14 mouse cellular contexts compared by ENCODE assay signal in the genomic region with DNA sequence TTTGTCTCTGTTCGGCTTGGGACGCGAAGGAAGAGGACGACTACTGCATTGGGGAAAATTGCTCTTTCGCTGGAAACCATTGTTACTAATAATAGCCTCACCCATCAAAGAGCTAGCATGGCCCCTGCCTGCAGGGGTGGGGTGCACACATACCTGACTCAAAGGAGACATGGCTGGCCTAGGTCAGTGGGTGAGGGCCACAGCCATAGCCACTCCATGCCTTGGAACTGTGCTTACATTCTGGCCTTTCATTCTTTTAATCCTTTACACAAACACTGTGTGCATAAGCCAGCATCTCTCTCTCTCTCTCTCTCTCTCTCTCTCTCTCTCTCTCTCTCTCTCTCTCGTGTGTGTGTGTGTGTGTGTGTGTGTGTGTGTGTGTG.
DNase-seq lines count a peak whose midpoint lies in the region; ATAC-seq and TF ChIP-seq lines count a peak whose summit lies in the region.
"Had no signal": no experiment of that assay in that cellular context is flagged by ENCODE, and none has a peak within 500 bp of the region (broad histone marks: within the 10 kb centered on the region; RNA-seq: fewer than 3 reads in every experiment).

No protein-coding gene starts in this region.

- DNase-seq in forebrain, embryonic 14.5 days (ENCODE audit: low spot score) = no peak
- DNase-seq in intestine, embryonic 14.5 days (ENCODE audit: low spot score) = no peak
- DNase-seq in brain, embryonic 14.5 days (ENCODE audit: low read depth) = peak; percentile 30
- no peak for DNase-seq in left cerebral cortex, adult 9 months (ENCODE audit: low spot score in 2 of 2)
- DNase-seq: cerebellum, postnatal 14 days; heart, postnatal 4 days; kidney, postnatal 36 days had no signal

- no peak overlapping the region for H3K9ac ChIP-seq in forebrain, embryonic 13.5 days
- no peak overlapping the region for H3K9ac ChIP-seq in forebrain, embryonic 14.5 days (ENCODE audit: low read length)
- no peak overlapping the region for H3K9ac ChIP-seq in intestine, embryonic 14.5 days (ENCODE audit: low read length)
- no peak overlapping the region for H3K9ac ChIP-seq in intestine, postnatal 0 days (ENCODE audit: low read depth, low read length)
- H3K9ac ChIP-seq in midbrain, embryonic 15.5 days = no peak overlapping the region
- H3K9ac ChIP-seq: liver, embryonic 15.5 days had no signal

- H3K36me3 ChIP-seq in forebrain, embryonic 13.5 days (ENCODE audit: poor library complexity, severe bottlenecking) = no peaks in the 10 kb centered on the region
- no peaks in the 10 kb centered on the region for H3K36me3 ChIP-seq in forebrain, embryonic 14.5 days (ENCODE audit: control insufficient read depth, insufficient read depth, low read length)
- H3K36me3 ChIP-seq in intestine, embryonic 14.5 days (ENCODE audit: control insufficient read depth, insufficient read depth, low read length) = no peaks in the 10 kb centered on the region
- H3K36me3 ChIP-seq in intestine, postnatal 0 days (ENCODE audit: control insufficient read depth, insufficient read depth) = no peaks in the 10 kb centered on the region
- H3K36me3 ChIP-seq in midbrain, embryonic 15.5 days (replicated peaks) = no peaks in the 10 kb centered on the region
- H3K36me3 ChIP-seq: liver, embryonic 15.5 days had no signal

- H3K27me3 ChIP-seq in forebrain, embryonic 13.5 days = peaks cover 17% of the 10 kb centered on the region
- H3K27me3 ChIP-seq in forebrain, embryonic 14.5 days (replicated peaks; ENCODE audit: control insufficient read depth, insufficient read depth, low read length) = no peaks in the 10 kb centered on the region; the same call in 1 of the 2 replicates
- H3K27me3 ChIP-seq in intestine, embryonic 14.5 days (replicated peaks; ENCODE audit: control insufficient read depth, insufficient read depth, low read length) = 0 out of 2 replicates have a peak, but pooled peaks cover 6% of the 10 kb centered on the region
- no peaks in the 10 kb centered on the region for H3K27me3 ChIP-seq in intestine, postnatal 0 days (replicated peaks; ENCODE audit: control insufficient read depth, insufficient read depth, low read length)
- peaks cover 4% of the 10 kb centered on the region; the same call in 1 of the 2 replicates for H3K27me3 ChIP-seq in midbrain, embryonic 15.5 days (replicated peaks)

- H3K4me1 ChIP-seq in forebrain, embryonic 13.5 days = peaks cover 2% of the 10 kb centered on the region; the same call in 1 of the 2 replicates
- H3K4me1 ChIP-seq in forebrain, embryonic 14.5 days (ENCODE audit: control insufficient read depth, insufficient read depth, low read length) = no peaks in the 10 kb centered on the region; the same call in 1 of the 2 replicates
- H3K4me1 ChIP-seq in intestine, embryonic 14.5 days (replicated peaks; ENCODE audit: control insufficient read depth, insufficient read depth, low read length) = 0 out of 2 replicates have a peak, but pooled peaks cover 9% of the 10 kb centered on the region
- H3K4me1 ChIP-seq in intestine, postnatal 0 days (replicated peaks; ENCODE audit: control insufficient read depth, insufficient read depth, low read length) = no peaks in the 10 kb centered on the region
- peaks cover 14% of the 10 kb centered on the region; the same call in 1 of the 2 replicates for H3K4me1 ChIP-seq in midbrain, embryonic 15.5 days

- H3K9me3 ChIP-seq in forebrain, embryonic 13.5 days (replicated peaks) = no peaks in the 10 kb centered on the region
- no peaks in the 10 kb centered on the region for H3K9me3 ChIP-seq in forebrain, embryonic 14.5 days (replicated peaks; ENCODE audit: control insufficient read depth, low read length)
- no peaks in the 10 kb centered on the region for H3K9me3 ChIP-seq in intestine, embryonic 14.5 days (ENCODE audit: control insufficient read depth, low read length)
- H3K9me3 ChIP-seq in intestine, postnatal 0 days (ENCODE audit: control insufficient read depth) = no peaks in the 10 kb centered on the region
- no peaks in the 10 kb centered on the region for H3K9me3 ChIP-seq in midbrain, embryonic 15.5 days
- H3K9me3 ChIP-seq: liver, embryonic 15.5 days had no signal

- no peak for TF ChIP-seq CTCF in intestine, postnatal 0 days (IDR thresholded peaks at IDR 0.05; ENCODE audit: low read depth)
- TF ChIP-seq CTCF in brain, embryonic 14.5 days (IDR thresholded peaks at IDR 0.05; ENCODE audit: borderline replicate concordance, extremely low read depth, insufficient read depth, insufficient read length) = no peak

- 28% methylated on average over 5 of the region's 6 CpGs for WGBS in forebrain, embryonic 13.5 days
- 56% methylated on average over 6 of the region's 6 CpGs for WGBS in forebrain, embryonic 14.5 days
- WGBS in intestine, embryonic 14.5 days = 12% methylated on average over 5 of the region's 6 CpGs
- WGBS in intestine, postnatal 0 days = 35% methylated on average over 5 of the region's 6 CpGs
- WGBS in midbrain, embryonic 15.5 days = 40% methylated on average over 5 of the region's 6 CpGs

- H3K4me3 ChIP-seq in forebrain, embryonic 13.5 days = no peak overlapping the region
- no peak overlapping the region for H3K4me3 ChIP-seq in forebrain, embryonic 14.5 days (ENCODE audit: low read depth, low read length)
- H3K4me3 ChIP-seq in intestine, embryonic 14.5 days (ENCODE audit: low read depth, low read length) = no peak overlapping the region
- H3K4me3 ChIP-seq in intestine, postnatal 0 days (ENCODE audit: low read depth, low read length) = no peak overlapping the region
- H3K4me3 ChIP-seq in midbrain, embryonic 15.5 days = no peak overlapping the region
- H3K4me3 ChIP-seq: liver, embryonic 15.5 days had no signal

- no peak for TF ChIP-seq POLR2A in brain, embryonic 14.5 days (IDR thresholded peaks at IDR 0.05; ENCODE audit: borderline replicate concordance, extremely low read depth, insufficient read depth, insufficient read length, poor library complexity, severe bottlenecking)

- no peak overlapping the region for H3K4me2 ChIP-seq in forebrain, embryonic 13.5 days
- no peak overlapping the region for H3K4me2 ChIP-seq in forebrain, embryonic 14.5 days (ENCODE audit: low read length)
- no peak overlapping the region for H3K4me2 ChIP-seq in intestine, embryonic 14.5 days (ENCODE audit: low read length)
- H3K4me2 ChIP-seq in intestine, postnatal 0 days (replicated peaks; ENCODE audit: low read depth) = no peak overlapping the region
- H3K4me2 ChIP-seq in midbrain, embryonic 15.5 days = no peak overlapping the region
- H3K4me2 ChIP-seq: liver, embryonic 15.5 days had no signal

- peak overlapping the region; percentile 54 for H3K27ac ChIP-seq in forebrain, embryonic 13.5 days
- no peak overlapping the region for H3K27ac ChIP-seq in forebrain, embryonic 14.5 days (ENCODE audit: low read depth, low read length)
- no peak overlapping the region for H3K27ac ChIP-seq in intestine, embryonic 14.5 days (ENCODE audit: low read depth)
- H3K27ac ChIP-seq in intestine, postnatal 0 days (ENCODE audit: low read depth, low read length) = no peak overlapping the region
- H3K27ac ChIP-seq in midbrain, embryonic 15.5 days = peak overlapping the region; percentile 67
- H3K27ac ChIP-seq: liver, embryonic 15.5 days had no signal

- ATAC-seq in forebrain, embryonic 13.5 days = peak; percentile 43; the same call in 1 of the 2 replicates
- no peak for ATAC-seq in forebrain, embryonic 14.5 days
- ATAC-seq in intestine, embryonic 14.5 days (replicated peaks; ENCODE audit: low FRiP score, low TSS enrichment, low read depth) = 0 out of 2 replicates have a peak, but pooled peaks have one; percentile 40
- ATAC-seq in intestine, postnatal 0 days = no peak
- no peak; the same call in 1 of the 2 replicates for ATAC-seq in midbrain, embryonic 15.5 days (replicated peaks)
- no peak for ATAC-seq in erythroblast, adult 5-6 weeks (replicated peaks; ENCODE audit: low FRiP score, poor library complexity, severe bottlenecking)
- ATAC-seq: forebrain, embryonic 16.5 days; inflammation-experienced regulatory T-cells, adult 6 months had no signal

Comparison
In these comparisons a context has a peak if more than half of its experiments do, and no peak if none do; other contexts are left out.
1. ATAC-seq: peak in forebrain, embryonic 13.5 days (single experiment) and intestine, embryonic 14.5 days (single experiment); none in forebrain, embryonic 14.5 days (single experiment), intestine, postnatal 0 days (single experiment), midbrain, embryonic 15.5 days (single experiment) and erythroblast, adult 5-6 weeks (single experiment).
2. H3K27ac ChIP-seq: peak in forebrain, embryonic 13.5 days (single experiment) and midbrain, embryonic 15.5 days (single experiment); none in forebrain, embryonic 14.5 days (single experiment), intestine, embryonic 14.5 days (single experiment) and intestine, postnatal 0 days (single experiment).